Mouse (Mus musculus) C2C12 (cell line): ENCODE measurements around the gene Vegfb. TPM values are rescaled to one million over a fixed set of nuclear protein-coding genes. Genes with fewer than 3 reads are reported as not detected.
A peak's percentile ranks its signal among the peaks of the same experiment; 100 is the strongest.
"Not testable (repeated sequence)": the region's sequence is repeated elsewhere in the genome, so short reads cannot be mapped to it uniquely, and the experiment has no call there.

Source experiments
- H3K27me3 ChIP-seq: one replicate; pipeline ENCODE4 v1.6.1; 2011; ENCODE audit not compliant: control insufficient read depth, insufficient read depth, insufficient read length
- H3K36me3 ChIP-seq: one replicate; pipeline ENCODE4 v1.6.1; 2011; ENCODE audit not compliant: control insufficient read depth, insufficient read depth
- H3K4me3 ChIP-seq: one replicate; pipeline ENCODE4 v1.5.1; 2011; ENCODE audit warnings: mild to moderate bottlenecking, control low read depth; ENCODE audit not compliant: poor library complexity, insufficient read depth, severe bottlenecking
- H3K79me2 ChIP-seq: one replicate; pipeline ENCODE4 v1.6.1; 2011; ENCODE audit not compliant: control insufficient read depth, insufficient read depth
- H3K79me3 ChIP-seq: one replicate; pipeline ENCODE4 v1.6.1; 2011; ENCODE audit warnings: low read depth, control low read depth
- H3ac ChIP-seq: one replicate; pipeline ENCODE3; 2011; ENCODE audit warnings: low read depth; ENCODE audit not compliant: control insufficient read depth, insufficient read length
- CEBPB ChIP-seq: IDR thresholded peaks from one replicate; pipeline ENCODE4 v1.6.1; 2011; ENCODE audit warnings: low read depth, mild to moderate bottlenecking, control low read depth, moderate library complexity
- CTCF ChIP-seq: IDR thresholded peaks from one replicate; pipeline ENCODE4 v1.5.1; 2011; ENCODE audit not compliant: control insufficient read depth, insufficient read depth, insufficient read length
- FOSL1 ChIP-seq: IDR thresholded peaks from one replicate; pipeline ENCODE4 v1.8.0; 2011; ENCODE audit warnings: mild to moderate bottlenecking, low read length; ENCODE audit not compliant: poor library complexity, insufficient read depth, severe bottlenecking
- MAX ChIP-seq: IDR thresholded peaks from one replicate; pipeline ENCODE4 v1.6.1; 2011; ENCODE audit warnings: mild to moderate bottlenecking, control low read depth
- MYOD1 ChIP-seq: IDR thresholded peaks from one replicate; pipeline ENCODE4 v1.6.1; 2011; ENCODE audit warnings: low read depth; ENCODE audit not compliant: control insufficient read depth, insufficient read length
- MYOG ChIP-seq: IDR thresholded peaks from one replicate; pipeline ENCODE4 v1.6.1; 2011; ENCODE audit not compliant: control insufficient read depth, insufficient read length; ENCODE audit errors: extremely low read depth
- USF1 ChIP-seq: IDR thresholded peaks from one replicate; pipeline ENCODE4 v1.6.1; 2011; ENCODE audit warnings: low read depth, mild to moderate bottlenecking, control low read depth, moderate library complexity
- polyA plus RNA-seq: library from polyadenylated mRNA; unstranded; fragments of >200 nt; fragmentation: generic; extraction: Trizol; gene quantifications from one replicate; pipeline ENCODE4 v1.2.1, GENCODE M21; 2012; ENCODE audit warnings: missing spikeins

Gene Vegfb
- polyA plus RNA-seq, 1 experiment: 37.7 TPM

DNA sequence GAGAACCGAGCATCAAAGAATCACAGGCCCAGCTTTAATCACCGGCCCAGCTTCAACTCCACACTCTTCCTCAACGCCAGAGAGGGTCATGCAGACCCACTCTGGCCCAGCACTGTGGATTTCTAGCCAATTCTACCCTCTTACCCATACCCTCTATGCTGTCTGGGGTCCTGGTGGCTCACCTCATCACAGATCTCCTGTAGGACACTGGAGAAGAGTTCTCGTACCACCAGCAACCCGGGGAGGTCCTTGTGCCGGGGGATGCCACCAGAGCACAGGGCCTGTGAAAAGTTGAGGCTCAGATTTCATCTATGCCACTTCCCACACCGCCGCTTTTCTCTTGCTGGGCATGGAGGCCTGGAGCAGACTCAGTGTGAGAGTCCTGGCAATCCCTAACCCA lies 7.0 kb upstream of the Vegfb start:
- Histone ChIP-seq H3K79me2 (no peaks in the 10 kb centered on the region), H3K36me3 (peaks cover 7% of the 10 kb centered on the region), H3ac (no peak overlapping the region), H3K79me3 (no peaks in the 10 kb centered on the region), H3K4me3 (no peak overlapping the region), H3K27me3 (no peaks in the 10 kb centered on the region)
- TF ChIP-seq MYOG: no peak
- TF ChIP-seq MAX: no peak
- no peak for TF ChIP-seq CEBPB
- TF ChIP-seq MYOD1: no peak
- no peak for TF ChIP-seq FOSL1
- no peak for TF ChIP-seq USF1
- no peak for TF ChIP-seq CTCF

DNA sequence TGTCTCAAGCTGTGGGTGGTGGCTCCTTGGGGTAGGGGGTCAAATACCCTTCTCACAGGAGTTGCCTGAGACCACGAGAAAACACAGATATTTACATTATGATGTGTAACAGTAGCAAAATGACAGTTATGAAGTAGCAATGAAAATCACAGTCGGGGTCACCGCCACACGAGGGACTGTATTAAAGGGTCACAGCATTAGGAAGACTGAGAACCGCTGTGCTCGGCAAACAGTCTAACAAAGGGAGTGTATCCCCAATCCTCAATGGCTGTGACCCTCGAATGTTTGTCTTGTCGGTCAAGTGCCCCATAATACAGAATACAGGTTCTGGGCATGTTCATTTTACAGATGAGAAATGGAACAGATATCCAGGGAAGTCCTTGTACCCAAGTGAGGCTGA lies 6.6 kb upstream of the Vegfb start:
- Histone ChIP-seq H3K4me3 (no peak overlapping the region), H3K27me3 (no peaks in the 10 kb centered on the region), H3K36me3 (peaks cover 5% of the 10 kb centered on the region), H3ac (no peak overlapping the region), H3K79me3 (no peaks in the 10 kb centered on the region), H3K79me2 (no peaks in the 10 kb centered on the region)
- TF ChIP-seq CTCF: no peak
- TF ChIP-seq MYOD1: no peak
- TF ChIP-seq CEBPB: no peak
- no peak for TF ChIP-seq MYOG
- TF ChIP-seq USF1: no peak
- no peak for TF ChIP-seq FOSL1

DNA sequence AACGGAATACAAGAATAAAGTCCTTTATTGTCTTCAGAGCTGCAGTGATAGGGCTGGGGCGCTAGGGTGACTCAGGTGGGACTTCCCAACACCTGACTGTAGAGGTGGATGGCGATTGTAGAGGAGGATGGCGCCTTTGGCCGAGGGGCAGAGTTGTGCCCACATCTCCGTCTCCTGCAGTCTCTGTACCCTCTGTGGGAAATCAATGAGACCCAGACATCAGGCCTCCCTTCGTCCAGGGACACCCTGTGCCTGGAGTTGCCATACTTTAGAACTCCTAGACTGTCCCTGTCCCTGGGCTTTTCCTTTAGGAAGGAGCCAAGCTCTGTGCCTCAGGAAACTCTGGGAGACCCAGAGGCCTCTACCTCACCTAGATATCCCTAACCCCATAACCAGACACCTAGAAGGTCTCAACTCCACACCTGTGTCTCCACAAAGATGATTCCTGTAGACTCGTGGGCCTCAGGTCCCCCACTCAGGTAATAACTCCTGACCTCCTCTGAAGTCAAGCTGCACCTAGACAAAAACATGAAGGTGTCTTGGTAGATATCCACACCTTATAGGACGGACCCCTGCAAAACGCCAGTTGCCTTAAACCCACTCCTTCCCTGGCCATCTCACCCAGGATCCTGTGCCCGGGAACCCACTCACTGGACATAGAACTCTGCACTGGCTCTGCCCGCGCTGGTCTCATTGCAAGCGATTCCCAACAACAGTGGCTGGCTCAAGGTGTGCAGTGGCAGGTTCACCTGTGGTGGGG lies 5.7 kb upstream of the Vegfb start:
- Histone ChIP-seq H3K4me3 (peak overlapping the region; percentile 25), H3K27me3 (no peaks in the 10 kb centered on the region), H3K79me3 (no peaks in the 10 kb centered on the region), H3K36me3 (no peaks in the 10 kb centered on the region), H3K79me2 (no peaks in the 10 kb centered on the region), H3ac (peak overlapping the region; percentile 66)
- TF ChIP-seq CEBPB: no peak
- no peak for TF ChIP-seq FOSL1
- TF ChIP-seq MYOD1: no peak
- TF ChIP-seq USF1: no peak
- TF ChIP-seq MYOG: no peak
- no peak for TF ChIP-seq CTCF
- no peak for TF ChIP-seq MAX

DNA sequence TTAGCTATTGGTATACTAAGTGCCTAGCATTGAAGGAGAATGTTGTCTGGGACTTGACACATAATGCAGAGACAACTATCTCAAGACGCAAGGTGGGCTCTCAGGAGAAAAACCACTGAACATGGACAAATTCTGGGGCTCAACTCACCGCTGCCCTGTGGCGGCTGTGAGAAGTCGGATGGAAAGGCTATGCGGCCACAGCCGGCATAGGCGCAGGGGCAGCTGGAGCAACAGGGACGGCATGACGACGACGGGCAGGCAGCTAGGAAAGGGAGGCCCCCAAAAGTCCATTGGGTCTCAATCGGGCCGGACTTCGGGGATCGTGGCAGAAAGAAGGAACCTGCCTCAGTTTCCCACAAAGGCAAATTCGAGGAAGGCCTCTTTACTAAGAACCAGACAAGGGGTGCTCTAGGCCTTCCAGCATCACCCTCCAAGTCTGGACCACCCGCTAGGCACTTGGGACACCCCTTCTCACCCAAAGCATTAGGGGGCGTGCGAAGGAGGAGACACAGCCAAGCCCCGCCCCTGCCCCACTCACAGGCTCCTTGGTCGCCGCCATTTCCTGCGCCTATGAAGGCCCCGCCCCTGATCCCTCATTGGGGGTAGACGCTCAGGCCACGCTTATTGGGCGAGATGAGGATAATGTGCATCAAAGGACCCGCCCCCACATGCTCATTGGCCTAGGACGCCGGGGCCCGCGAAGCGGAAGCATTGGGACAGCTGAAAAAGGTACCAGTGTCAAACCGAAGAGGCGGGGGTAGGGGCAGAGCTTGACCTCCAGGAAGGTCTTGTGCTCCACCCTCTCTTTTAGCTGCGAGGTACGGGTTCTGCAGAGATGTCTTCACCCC lies 4.8 kb upstream of the Vegfb start, which contains the start of gene Dnajc4:
Dnajc4 (minus strand) TSS at position 562 of the 848 bp plus-strand sequence.
- H3K36me3 ChIP-seq: no peaks in the 10 kb centered on the region
- H3K79me2 ChIP-seq: no peaks in the 10 kb centered on the region
- TF ChIP-seq CEBPB (no peak), FOSL1 (no peak), USF1 (no peak), MYOG (no peak), MYOD1 (no peak), MAX (no peak), CTCF (no peak)
- H3K4me3 ChIP-seq: peak within 1 kb of the TSS; percentile 42
- H3K79me3 ChIP-seq: no peaks in the 10 kb centered on the region
- H3K27me3 ChIP-seq: no peaks in the 10 kb centered on the region
- peak within 1 kb of the TSS; percentile 75 for H3ac ChIP-seq

DNA sequence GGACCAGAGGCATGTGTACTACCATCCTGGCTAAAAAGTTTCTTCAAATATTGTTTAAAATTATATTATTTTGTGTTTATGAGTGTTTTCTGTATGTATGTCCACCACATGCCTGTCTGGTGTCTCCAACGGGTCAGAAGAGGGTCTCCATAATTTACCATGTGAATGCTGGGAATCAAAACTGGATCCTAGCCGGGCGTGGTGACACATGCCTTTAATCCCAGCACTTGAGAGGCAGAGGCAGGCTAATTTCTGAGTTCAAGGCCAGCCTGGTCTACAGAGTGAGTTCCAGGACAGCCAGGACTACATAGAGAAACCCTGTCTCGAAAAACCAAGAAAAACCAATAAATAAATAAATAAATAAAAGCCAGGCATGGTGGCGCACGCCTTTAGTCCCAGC lies 3.7 kb upstream of the Vegfb start:
- H3K79me2 ChIP-seq, H3K79me3 ChIP-seq, H3K36me3 ChIP-seq, H3K27me3 ChIP-seq, H3ac ChIP-seq, H3K4me3 ChIP-seq: not testable (repeated sequence)

DNA sequence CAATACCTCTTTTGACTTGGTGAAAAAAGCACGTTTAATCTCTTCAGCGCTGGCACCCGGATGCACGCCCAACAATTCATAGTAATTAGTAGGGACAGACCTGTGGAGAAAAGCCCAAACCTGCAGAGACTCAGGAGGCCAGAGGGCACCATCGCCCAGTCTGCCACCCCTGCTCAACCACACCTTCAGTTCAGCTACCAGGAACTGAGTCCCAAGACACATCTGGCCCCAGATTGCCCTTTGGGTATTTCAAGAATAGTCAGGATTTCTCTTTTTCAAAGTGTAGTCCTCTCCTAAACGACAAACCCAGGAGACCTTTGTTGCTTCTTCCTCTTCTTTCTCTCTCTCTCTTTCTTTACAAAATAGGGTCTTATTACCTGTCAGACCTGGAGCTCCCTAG lies 3.3 kb upstream of the Vegfb start:
- Histone ChIP-seq H3K36me3 (no peaks in the 10 kb centered on the region), H3K79me2 (peaks cover 10% of the 10 kb centered on the region), H3ac (no peak overlapping the region), H3K79me3 (peaks cover 3% of the 10 kb centered on the region), H3K27me3 (no peaks in the 10 kb centered on the region), H3K4me3 (no peak overlapping the region)
- TF ChIP-seq CTCF: no peak
